Mouse (Mus musculus) kidney, adult 2 months (tissue): ENCODE measurements around the gene Slc28a2.
A peak's percentile ranks its signal among the peaks of the same experiment; 100 is the strongest.

Source experiments
- CTCF ChIP-seq: fragments of 200-500 bp; conservative IDR thresholded peaks from 2 replicates; pipeline ENCODE4 v1.5.1; 2011; ENCODE audit warnings: low read depth, mild to moderate bottlenecking, control low read depth, low read length, moderate library complexity, mixed read lengths; ENCODE audit not compliant: insufficient read depth, insufficient read length
- POLR2A ChIP-seq: fragments of 200-500 bp; IDR thresholded peaks from one replicate; pipeline ENCODE4 v1.6.1; 2011; ENCODE audit warnings: low read depth, low read length, control low read depth

DNA sequence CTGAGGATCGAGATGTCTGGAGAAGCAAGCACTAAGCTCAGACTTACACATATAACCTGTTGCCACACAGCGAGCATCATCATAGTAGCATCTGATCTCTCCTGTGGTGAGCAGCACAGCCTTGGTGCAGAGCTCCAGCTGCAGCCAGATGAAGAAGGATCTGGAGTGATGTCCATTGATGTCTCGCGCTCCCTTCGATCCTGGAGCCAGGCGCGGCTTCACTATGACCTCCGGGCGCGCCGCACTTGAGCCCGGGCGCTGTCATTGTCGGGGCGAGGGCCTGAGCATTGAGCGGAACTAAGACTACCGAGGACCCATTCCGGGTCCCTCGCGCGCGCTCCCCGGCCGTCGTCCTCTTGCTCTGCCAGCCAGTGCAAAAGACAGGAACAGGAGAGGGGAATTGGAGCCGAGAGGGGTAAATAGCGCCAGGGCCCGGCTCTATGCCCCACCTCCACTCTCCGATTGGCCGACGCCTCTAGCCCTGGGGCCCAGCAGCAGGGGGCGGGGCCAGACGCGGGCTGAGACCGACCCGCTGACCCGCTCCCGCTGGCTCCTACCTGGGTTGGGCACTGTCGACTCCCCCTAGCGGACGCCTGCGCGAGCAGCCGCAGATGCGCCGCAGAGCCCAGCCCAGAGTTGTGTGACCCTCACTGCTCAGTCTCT, 41.2 kb downstream of the Slc28a2 start:
- TF ChIP-seq CTCF (peak; percentile 69), POLR2A (no peak)
